Mouse (Mus musculus) brain, embryonic 14.5 days (tissue): ENCODE measurements at regions not wholly inside any gene's neighbourhood (a gene's known extent, or its start where the extent isn't known, plus 50 kb on each side); places are given as distances from the start of the nearest gene placed in this dataset.

Experiments
- CTCF ChIP-seq: fragments of 200-500 bp; IDR thresholded peaks from 2 replicates; pipeline ENCODE4 v1.5.1; 2012; ENCODE audit warnings: inconsistent platforms, mild to moderate bottlenecking, moderate library complexity, borderline replicate concordance; ENCODE audit not compliant: insufficient read depth, insufficient read length; ENCODE audit errors: extremely low read depth
- POLR2A ChIP-seq: fragments of 200-500 bp; IDR thresholded peaks from 2 replicates; pipeline ENCODE4 v1.6.1; 2012; ENCODE audit warnings: mild to moderate bottlenecking, inconsistent platforms, borderline replicate concordance; ENCODE audit not compliant: poor library complexity, insufficient read depth, insufficient read length, severe bottlenecking; ENCODE audit errors: extremely low read depth

DNA sequence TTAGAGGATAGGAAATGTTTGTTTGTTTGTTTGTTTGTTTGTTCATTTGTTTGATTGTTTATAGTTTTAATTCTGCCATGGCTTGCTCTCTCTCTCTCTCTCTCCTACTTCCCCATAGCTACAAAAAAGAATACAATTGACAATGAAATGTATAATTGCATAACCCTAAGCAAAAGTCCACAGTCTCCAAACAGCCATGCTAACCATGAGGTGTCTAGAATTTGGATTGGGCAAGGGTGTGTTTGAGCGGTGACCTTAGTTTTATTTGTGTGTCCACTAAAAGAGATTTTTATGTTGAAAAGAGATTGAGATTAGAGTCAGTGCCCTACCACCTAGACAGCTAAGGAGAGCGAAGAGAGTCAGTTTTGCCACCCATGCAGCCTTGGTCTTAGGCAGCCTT, 141.2 kb downstream of the Tm2d1 start:
- TF ChIP-seq CTCF, result no peak
- no peak for TF ChIP-seq POLR2A
